Mouse (Mus musculus): ENCODE results near the gene Cct5.

DNA sequence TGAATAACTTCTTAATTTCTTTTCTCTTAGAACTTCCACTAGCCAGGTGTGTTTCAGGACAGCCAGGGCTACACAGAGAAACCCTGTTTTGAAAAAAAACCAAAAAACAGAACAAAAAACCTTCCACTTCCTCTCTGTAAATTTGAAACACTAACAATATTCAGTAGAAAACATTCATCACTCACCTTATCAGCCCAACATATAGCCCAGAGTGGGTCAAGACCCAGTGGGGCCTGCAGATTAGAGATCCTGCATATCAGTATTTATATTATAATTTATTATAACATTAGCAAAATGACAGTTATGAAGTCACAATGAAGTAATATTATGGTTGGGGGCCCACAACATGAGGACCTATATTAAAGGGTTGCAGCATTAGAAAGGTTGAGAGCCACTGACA, 27.9 kb downstream of the Cct5 start:
- TF ChIP-seq CTCF (conservative IDR thresholded peaks at IDR 0.05; ENCODE audit: low read length) (no peak), POU5F1 (IDR thresholded peaks at IDR 0.05; ENCODE audit: borderline replicate concordance, low read length) (no peak), NANOG (IDR thresholded peaks at IDR 0.05; ENCODE audit: borderline replicate concordance, low read length) (no peak)
